Mouse (Mus musculus): Measurements from ENCODE around the gene Polr2f. TPM values are rescaled to one million over a fixed set of nuclear protein-coding genes. Genes with fewer than 3 reads are reported as not detected.
A peak's percentile ranks its signal among the peaks of the same experiment; 100 is the strongest.

Polr2f gene
- polyA plus RNA-seq, 1 experiment from 2014 or later = 463 TPM

- no peak for DNase-seq (ENCODE audit: low spot score)
- Histone ChIP-seq H3K36me3 (ENCODE audit: control insufficient read depth, insufficient read depth, low read length) (no peaks in the 10 kb centered on the region), H3K4me1 (replicated peaks; ENCODE audit: control insufficient read depth, insufficient read depth, low read length) (no peaks in the 10 kb centered on the region), H3K9ac (ENCODE audit: low read depth, low read length) (no peak overlapping the region), H3K9me3 (ENCODE audit: control insufficient read depth, low read length) (no peaks in the 10 kb centered on the region), H3K27me3 (replicated peaks; ENCODE audit: control insufficient read depth, insufficient read depth, low read length) (no peaks in the 10 kb centered on the region), H3K4me2 (no peak overlapping the region), H3K4me3 (ENCODE audit: low read depth, low read length) (no peak overlapping the region), H3K27ac (ENCODE audit: low read depth, low read length) (no peak overlapping the region)
- WGBS = 74% methylated on average over 6 of the region's 6 CpGs
- ATAC-seq (replicated peaks; ENCODE audit: low FRiP score) = no peak
Observed at GRCm38 (mm10) chr15:79176905-79177304, 36.1 kb downstream of the Polr2f start.

GRCm38 (mm10) chr15:79185213-79185612 is 44.4 kb downstream of the Polr2f start:
- Histone ChIP-seq H3K4me3 (ENCODE audit: low read depth, low read length) (no peak overlapping the region), H3K9ac (ENCODE audit: low read depth, low read length) (no peak overlapping the region), H3K36me3 (ENCODE audit: control insufficient read depth, insufficient read depth, low read length) (no peaks in the 10 kb centered on the region), H3K27ac (ENCODE audit: low read depth, low read length) (no peak overlapping the region), H3K9me3 (ENCODE audit: control insufficient read depth, low read length) (no peaks in the 10 kb centered on the region), H3K27me3 (replicated peaks; ENCODE audit: control insufficient read depth, insufficient read depth, low read length) (no peaks in the 10 kb centered on the region), H3K4me2 (no peak overlapping the region), H3K4me1 (replicated peaks; ENCODE audit: control insufficient read depth, insufficient read depth, low read length) (no peaks in the 10 kb centered on the region)
- DNase-seq (ENCODE audit: low spot score) = no peak
- no peak for ATAC-seq (replicated peaks; ENCODE audit: low FRiP score)
- WGBS = 76% methylated on average over 10 of the region's 10 CpGs

- Histone ChIP-seq H3K36me3 (ENCODE audit: control insufficient read depth, insufficient read depth, low read length) (no peaks in the 10 kb centered on the region), H3K9ac (ENCODE audit: low read depth, low read length) (no peak overlapping the region), H3K4me1 (replicated peaks; ENCODE audit: control insufficient read depth, insufficient read depth, low read length) (no peaks in the 10 kb centered on the region), H3K27me3 (replicated peaks; ENCODE audit: control insufficient read depth, insufficient read depth, low read length) (no peaks in the 10 kb centered on the region), H3K27ac (ENCODE audit: low read depth, low read length) (no peak overlapping the region), H3K4me3 (ENCODE audit: low read depth, low read length) (no peak overlapping the region), H3K9me3 (ENCODE audit: control insufficient read depth, low read length) (no peaks in the 10 kb centered on the region), H3K4me2 (no peak overlapping the region)
- DNase-seq (ENCODE audit: low spot score) = no peak
- no peak for ATAC-seq (replicated peaks; ENCODE audit: low FRiP score)
- WGBS = 76% methylated on average over 8 of the region's 8 CpGs
Observed at GRCm38 (mm10) chr15:79187819-79188218, 47.0 kb downstream of the Polr2f start.

- H3K4me1 ChIP-seq (replicated peaks; ENCODE audit: control insufficient read depth, insufficient read depth, low read length) = peaks cover 3% of the 10 kb centered on the region; the same call in 1 of the 2 replicates
- WGBS = 92% methylated on average over 2 of the region's 2 CpGs
- no peaks in the 10 kb centered on the region for H3K36me3 ChIP-seq (ENCODE audit: control insufficient read depth, insufficient read depth, low read length)
- H3K9me3 ChIP-seq (ENCODE audit: control insufficient read depth, low read length) = no peaks in the 10 kb centered on the region
- no peak overlapping the region for H3K9ac ChIP-seq (ENCODE audit: low read depth, low read length)
- H3K27me3 ChIP-seq (replicated peaks; ENCODE audit: control insufficient read depth, insufficient read depth, low read length) = 0 out of 2 replicates have a peak, but pooled peaks cover 3% of the 10 kb centered on the region
- DNase-seq (ENCODE audit: low spot score) = no peak
- no peak overlapping the region for H3K4me2 ChIP-seq
- H3K4me3 ChIP-seq (ENCODE audit: low read depth, low read length) = no peak overlapping the region
- no peak overlapping the region for H3K27ac ChIP-seq (ENCODE audit: low read depth, low read length)
- ATAC-seq (replicated peaks; ENCODE audit: low FRiP score) = no peak
Observed at GRCm38 (mm10) chr15:79191426-79191825, 50.6 kb downstream of the Polr2f start.

- H3K9me3 ChIP-seq (ENCODE audit: control insufficient read depth, low read length) = no peaks in the 10 kb centered on the region
- H3K4me1 ChIP-seq (replicated peaks; ENCODE audit: control insufficient read depth, insufficient read depth, low read length) = peaks cover 3% of the 10 kb centered on the region; the same call in 1 of the 2 replicates
- no peaks in the 10 kb centered on the region for H3K36me3 ChIP-seq (ENCODE audit: control insufficient read depth, insufficient read depth, low read length)
- whole genome bisulfite sequencing = 86% methylated on average over 6 of the region's 6 CpGs
- 0 out of 2 replicates have a peak, but pooled peaks cover 3% of the 10 kb centered on the region for H3K27me3 ChIP-seq (replicated peaks; ENCODE audit: control insufficient read depth, insufficient read depth, low read length)
- H3K27ac ChIP-seq (ENCODE audit: low read depth, low read length) = no peak overlapping the region
- ATAC-seq (replicated peaks; ENCODE audit: low FRiP score) (no peak), DNase-seq (ENCODE audit: low spot score) (no peak)
- no peak overlapping the region for H3K9ac ChIP-seq (ENCODE audit: low read depth, low read length)
- no peak overlapping the region for H3K4me3 ChIP-seq (ENCODE audit: low read depth, low read length)
- no peak overlapping the region for H3K4me2 ChIP-seq
Observed at GRCm38 (mm10) chr15:79192450-79192849, 51.6 kb downstream of the Polr2f start.

GRCm38 (mm10) chr15:79192885-79193845 is 52.4 kb downstream of the Polr2f start:
- Histone ChIP-seq H3K9ac (ENCODE audit: low read depth, low read length) (no peak overlapping the region), H3K4me3 (ENCODE audit: low read depth, low read length) (no peak overlapping the region)
- no peak for ATAC-seq (replicated peaks; ENCODE audit: low FRiP score)

GRCm38 (mm10) chr15:79194048-79194447 is 53.2 kb downstream of the Polr2f start:
- Histone ChIP-seq H3K9me3 (ENCODE audit: control insufficient read depth, low read length) (no peaks in the 10 kb centered on the region), H3K4me3 (ENCODE audit: low read depth, low read length) (no peak overlapping the region), H3K27ac (ENCODE audit: low read depth, low read length) (no peak overlapping the region), H3K4me2 (no peak overlapping the region), H3K9ac (ENCODE audit: low read depth, low read length) (no peak overlapping the region), H3K27me3 (replicated peaks; ENCODE audit: control insufficient read depth, insufficient read depth, low read length) (peaks cover 3% of the 10 kb centered on the region; the same call in 1 of the 2 replicates), H3K4me1 (replicated peaks; ENCODE audit: control insufficient read depth, insufficient read depth, low read length) (peaks cover 3% of the 10 kb centered on the region; the same call in 1 of the 2 replicates), H3K36me3 (ENCODE audit: control insufficient read depth, insufficient read depth, low read length) (no peaks in the 10 kb centered on the region)
- ATAC-seq (replicated peaks; ENCODE audit: low FRiP score) (no peak), DNase-seq (ENCODE audit: low spot score) (no peak)
- 51% methylated on average over 9 of the region's 9 CpGs for WGBS

More at GRCm38 (mm10) chr15:79192885-79193845, 52.4 kb downstream of the Polr2f start:
- H3K9me3 ChIP-seq (ENCODE audit: control insufficient read depth, low read length) = no peaks in the 10 kb centered on the region
- 0 out of 2 replicates have a peak, but pooled peaks cover 3% of the 10 kb centered on the region for H3K27me3 ChIP-seq (replicated peaks; ENCODE audit: control insufficient read depth, insufficient read depth, low read length)
- H3K27ac ChIP-seq (ENCODE audit: low read depth, low read length) = no peak overlapping the region
- no peaks in the 10 kb centered on the region for H3K36me3 ChIP-seq (ENCODE audit: control insufficient read depth, insufficient read depth, low read length)
- DNase-seq (ENCODE audit: low spot score) = no peak
- 51% methylated on average over 27 of the region's 27 CpGs for WGBS
- H3K4me1 ChIP-seq (replicated peaks; ENCODE audit: control insufficient read depth, insufficient read depth, low read length) = peaks cover 3% of the 10 kb centered on the region; the same call in 1 of the 2 replicates
- peak overlapping the region; percentile 7; the same call in 1 of the 2 replicates for H3K4me2 ChIP-seq

GRCm38 (mm10) chr15:79194946-79195345 is 54.1 kb downstream of the Polr2f start:
- H3K36me3 ChIP-seq (ENCODE audit: control insufficient read depth, insufficient read depth, low read length) = no peaks in the 10 kb centered on the region
- peaks cover 3% of the 10 kb centered on the region; the same call in 1 of the 2 replicates for H3K4me1 ChIP-seq (replicated peaks; ENCODE audit: control insufficient read depth, insufficient read depth, low read length)
- no peak overlapping the region for H3K4me3 ChIP-seq (ENCODE audit: low read depth, low read length)
- no peaks in the 10 kb centered on the region for H3K9me3 ChIP-seq (ENCODE audit: control insufficient read depth, low read length)
- ATAC-seq (replicated peaks; ENCODE audit: low FRiP score) (no peak), DNase-seq (ENCODE audit: low spot score) (no peak)
- WGBS = 72% methylated on average over 2 of the region's 2 CpGs
- H3K27ac ChIP-seq (ENCODE audit: low read depth, low read length) = no peak overlapping the region
- H3K9ac ChIP-seq (ENCODE audit: low read depth, low read length) = no peak overlapping the region
- H3K4me2 ChIP-seq = no peak overlapping the region
- H3K27me3 ChIP-seq (replicated peaks; ENCODE audit: control insufficient read depth, insufficient read depth, low read length) = peaks cover 3% of the 10 kb centered on the region; the same call in 1 of the 2 replicates

Data from liver, embryonic 11.5 days (tissue).